Mouse (Mus musculus): Measurements from ENCODE around the gene Unkl. TPM values are rescaled to one million over a fixed set of nuclear protein-coding genes. Genes with fewer than 3 reads are reported as not detected.
"Not testable (repeated sequence)": the region's sequence is repeated elsewhere in the genome, so short reads cannot be mapped to it uniquely, and the experiment has no call there.

Gene Unkl
- total RNA-seq, 2 experiments from 2014 or later, result 8.4 to 9.6 TPM

DNA sequence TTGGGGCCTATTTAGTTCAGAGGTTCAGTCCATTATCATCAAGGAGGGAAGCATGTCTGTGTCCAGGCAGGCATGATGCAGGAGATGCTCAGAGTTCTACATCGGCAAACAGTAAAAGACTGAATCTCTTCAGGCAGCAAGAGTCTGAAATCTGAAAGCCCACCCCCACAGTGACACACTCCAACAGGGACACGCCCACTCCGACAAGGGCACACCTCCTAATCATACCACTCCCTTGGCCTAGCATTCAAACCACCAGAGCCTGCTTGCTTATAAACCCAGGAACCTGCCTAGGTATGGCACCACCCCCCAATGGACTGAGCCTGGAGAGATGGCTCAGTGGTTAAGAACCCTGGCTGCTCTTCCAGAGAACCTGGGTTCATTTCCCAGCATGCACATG lies 27.2 kb downstream of the Unkl start:
- intact Hi-C loops (cut with DNase I), result no loop called here
- no peak for DNase-seq (ENCODE audit: low spot score)

- DNase-seq (ENCODE audit: low spot score), result no peak
- intact Hi-C loops (cut with DNase I), result no loop called here
Observed at GRCm38 (mm10) chr17:25218967-25219366, 30.8 kb downstream of the Unkl start.

- no peak for DNase-seq (ENCODE audit: low spot score)
- intact Hi-C loops (cut with DNase I), result no loop called here
Observed at GRCm38 (mm10) chr17:25219492-25220295, 31.5 kb downstream of the Unkl start.

- intact Hi-C loops (cut with DNase I), result no loop called here
Observed at GRCm38 (mm10) chr17:25220746-25221145, 32.5 kb downstream of the Unkl start.

DNA sequence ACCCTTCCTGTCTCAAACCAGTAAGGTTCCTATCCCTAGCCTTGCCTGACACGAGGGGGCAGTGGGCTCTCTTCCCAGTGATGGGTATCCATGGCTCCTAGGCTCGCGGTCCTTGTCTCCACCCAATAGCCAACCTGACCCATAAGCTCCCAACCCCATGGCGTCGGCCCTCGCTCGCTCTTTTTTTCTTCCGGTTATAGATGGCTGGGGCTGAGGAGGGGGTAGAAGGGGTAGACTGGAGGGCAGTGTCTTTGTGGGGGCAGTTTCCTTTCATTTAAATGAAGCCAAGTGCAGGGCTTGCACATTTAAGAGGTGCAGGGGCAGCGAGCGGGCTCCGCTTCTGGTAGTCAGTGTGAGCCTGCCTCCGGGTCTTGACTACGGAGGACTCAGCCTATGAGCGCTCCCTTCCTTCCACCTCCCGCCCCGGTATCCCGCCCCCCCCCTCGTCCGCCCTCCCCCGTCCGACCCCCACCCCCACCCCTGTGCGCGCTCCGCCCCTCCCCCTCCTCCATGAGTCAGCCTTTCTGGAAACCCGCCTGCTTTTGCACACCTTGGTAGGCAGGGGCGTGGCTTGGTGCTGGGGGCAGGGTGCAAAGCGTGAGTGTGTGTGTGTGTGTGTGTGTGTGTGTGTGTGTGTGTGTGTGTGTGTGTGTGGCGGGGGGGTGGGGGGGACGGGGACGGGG lies 33.8 kb downstream of the Unkl start:
- intact Hi-C loops (cut with DNase I), result no loop called here
- no peak for DNase-seq (ENCODE audit: low spot score)

More at GRCm38 (mm10) chr17:25220746-25221145, 32.5 kb downstream of the Unkl start:
- no peak for DNase-seq (ENCODE audit: low spot score)

DNA sequence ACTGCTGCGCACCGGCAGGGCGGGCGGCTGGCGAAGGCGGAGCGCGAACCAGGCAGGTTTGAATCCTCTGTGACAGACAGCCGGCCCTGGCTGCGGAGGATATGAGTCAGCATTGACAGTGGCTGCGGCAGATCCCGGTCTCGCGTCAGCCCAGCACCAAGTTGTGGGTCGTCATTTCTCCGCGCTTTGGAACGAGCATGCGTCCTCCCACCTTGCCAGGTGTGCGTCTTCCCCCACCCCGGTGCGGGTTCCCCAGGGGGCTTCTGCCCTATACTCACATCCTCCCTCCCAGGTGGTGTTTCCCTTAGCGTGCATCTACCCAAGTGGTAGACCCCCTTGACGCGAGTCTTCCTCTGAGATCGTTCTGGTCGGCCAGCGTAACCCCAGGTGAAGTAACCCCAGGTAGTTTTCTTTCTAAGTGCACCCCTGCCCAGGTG lies 34.3 kb downstream of the Unkl start:
- DNase-seq (ENCODE audit: low spot score); intact Hi-C loops (cut with DNase I): not testable (repeated sequence)

DNA sequence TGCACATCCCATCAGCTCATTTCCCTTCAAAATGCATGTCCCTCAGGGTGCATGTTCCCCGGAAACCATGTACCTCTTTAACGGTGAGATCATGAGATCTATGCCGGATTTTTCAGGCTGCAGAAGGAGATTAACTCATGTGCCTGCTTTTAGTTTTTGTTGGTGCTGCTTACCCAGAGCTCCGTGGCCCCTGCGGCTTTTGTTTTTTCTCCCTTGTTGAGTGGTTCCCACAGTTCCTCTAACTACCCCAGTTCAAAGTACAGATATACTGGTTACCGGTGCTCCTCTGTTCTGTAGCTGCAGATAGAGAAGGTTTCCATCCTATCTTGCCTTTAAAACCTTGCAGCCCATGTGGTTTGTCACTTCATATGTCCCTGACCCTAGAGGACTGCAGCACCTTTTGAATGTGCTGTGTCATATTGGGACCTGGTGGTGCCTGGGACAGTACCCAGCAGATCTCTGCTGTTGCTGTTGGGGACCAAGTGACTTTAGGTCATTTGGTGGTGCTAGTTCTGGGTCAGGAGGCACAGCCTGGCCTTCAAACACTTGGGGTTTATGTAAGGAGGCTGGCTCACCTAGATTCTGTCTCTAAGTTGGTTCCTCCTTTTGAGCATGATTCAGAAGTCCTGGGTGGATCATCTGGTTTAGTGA lies 34.9 kb downstream of the Unkl start:
- intact Hi-C loops (cut with DNase I), result no loop called here
- DNase-seq (ENCODE audit: low spot score), result no peak

- DNase-seq (ENCODE audit: low spot score), result no peak
- intact Hi-C loops (cut with DNase I), result no loop called here
Observed at GRCm38 (mm10) chr17:25224586-25225222, 36.5 kb downstream of the Unkl start.

- intact Hi-C loops (cut with DNase I), result no loop called here
Observed at GRCm38 (mm10) chr17:25225659-25226058, 37.5 kb downstream of the Unkl start.

GRCm38 (mm10) chr17:25227991-25228390 lies 39.8 kb downstream of the Unkl start:
- intact Hi-C loops (cut with DNase I), result no loop called here
- no peak for DNase-seq (ENCODE audit: low spot score)

More at GRCm38 (mm10) chr17:25225659-25226058, 37.5 kb downstream of the Unkl start:
- no peak for DNase-seq (ENCODE audit: low spot score)

DNA sequence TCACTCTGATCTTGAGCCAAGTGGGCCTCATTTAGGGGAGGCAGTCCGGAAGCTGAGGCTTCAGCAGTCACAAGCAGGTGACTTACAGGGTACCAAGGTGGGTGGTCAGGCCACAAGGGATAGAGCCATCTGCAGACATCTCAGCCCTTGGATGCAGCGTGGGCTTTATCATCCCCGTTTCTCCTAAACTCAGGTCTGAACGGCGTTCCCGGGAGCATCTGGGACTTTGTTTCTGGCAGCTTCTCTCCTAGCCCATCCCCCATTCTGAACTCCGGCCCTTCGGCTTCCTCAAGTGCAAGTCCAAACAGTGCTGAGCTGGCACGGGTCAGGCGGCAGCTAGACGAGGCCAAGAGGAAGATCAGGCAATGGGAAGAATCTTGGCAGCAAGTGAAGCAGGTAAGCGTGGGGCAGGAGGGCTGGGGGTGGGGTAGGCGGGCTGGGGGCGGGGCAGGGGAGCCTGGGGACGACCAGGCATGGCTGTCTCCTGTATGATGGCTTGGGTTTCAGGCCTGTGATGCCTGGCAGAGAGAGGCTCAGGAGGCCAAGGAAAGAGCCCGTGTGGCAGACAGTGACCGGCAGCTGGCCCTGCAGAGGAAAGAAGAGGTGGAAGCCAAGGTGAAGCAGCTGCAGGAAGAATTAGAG lies 41.9 kb downstream of the Unkl start:
- DNase-seq (ENCODE audit: low spot score); intact Hi-C loops (cut with DNase I): not testable (repeated sequence)

GRCm38 (mm10) chr17:25230700-25231099 lies 42.5 kb downstream of the Unkl start:
- intact Hi-C loops (cut with DNase I), result no loop called here
- DNase-seq (ENCODE audit: low spot score), result no peak

GRCm38 (mm10) chr17:25231621-25232020 lies 43.4 kb downstream of the Unkl start:
- intact Hi-C loops (cut with DNase I); DNase-seq (ENCODE audit: low spot score): not testable (repeated sequence)

DNA sequence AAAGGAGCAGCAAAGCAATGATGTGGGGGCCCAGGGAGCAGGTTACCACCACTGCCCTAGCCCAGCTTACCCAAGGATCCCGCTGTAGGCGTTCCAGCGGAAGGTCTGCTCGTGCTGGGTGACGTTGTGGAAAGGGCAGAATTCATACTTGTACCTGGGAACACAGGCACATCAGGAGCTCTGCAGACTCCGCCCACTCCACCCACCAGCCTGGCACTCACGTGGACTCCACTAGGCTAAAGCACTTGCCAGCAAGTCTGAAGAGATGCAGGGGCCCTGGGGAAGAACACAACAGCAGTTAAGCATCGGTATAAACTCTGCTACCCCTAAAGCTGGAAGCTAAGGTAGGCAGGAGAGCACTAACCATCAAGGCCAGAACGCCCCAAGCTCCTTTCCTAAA lies 47.4 kb downstream of the Unkl start:
- no peak for DNase-seq (ENCODE audit: low spot score)
- intact Hi-C loops (cut with DNase I), result no loop called here

DNA sequence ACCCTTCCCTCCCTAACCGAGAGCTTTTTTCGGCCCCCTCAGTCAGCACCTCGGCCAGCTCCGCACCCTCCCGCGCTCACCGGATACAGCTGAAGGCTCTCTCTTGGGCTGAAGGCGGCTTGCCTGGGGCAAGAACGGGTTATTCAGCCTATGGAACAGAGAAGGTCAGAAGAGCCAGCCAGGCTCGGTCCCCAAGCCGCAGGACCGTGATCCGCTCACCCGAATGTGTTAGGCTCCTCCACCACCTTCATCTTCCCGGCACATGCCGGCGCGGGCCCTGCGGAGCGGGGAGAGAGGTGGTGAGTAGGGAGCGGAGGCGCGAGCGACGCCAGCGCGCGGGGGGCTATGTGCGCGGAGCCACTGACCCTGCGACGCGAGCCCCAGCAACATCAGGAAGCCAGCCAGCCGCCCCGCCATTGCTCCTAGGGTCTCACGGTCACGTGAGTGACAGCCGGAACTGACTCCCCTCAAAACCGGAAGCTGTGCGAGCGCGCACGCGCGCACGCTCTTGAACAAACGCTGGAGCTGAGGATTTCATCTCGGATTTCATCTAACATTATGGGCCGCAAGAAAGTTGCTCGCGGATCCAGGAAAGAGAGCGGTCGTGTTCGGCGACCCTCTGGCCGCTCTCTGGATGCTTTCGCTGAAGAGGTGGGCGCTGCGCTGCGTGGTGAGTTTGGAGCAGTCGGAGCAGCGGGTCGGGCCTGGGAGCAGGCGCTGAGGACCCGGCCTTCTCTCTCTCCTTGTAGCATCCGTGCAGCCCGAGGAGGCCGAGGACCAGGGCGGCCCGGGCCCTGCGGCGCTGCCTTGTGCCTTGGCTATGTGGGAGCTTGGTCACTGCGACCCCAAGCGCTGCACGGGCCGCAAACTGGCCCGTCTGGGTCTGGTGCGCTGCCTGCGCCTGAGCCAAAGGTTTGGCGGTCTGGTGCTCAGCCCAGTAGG lies 51.8 kb downstream of the Unkl start, which contains the start of the genes Gnptg and Tsr3:
Gnptg (minus strand) TSS at position 430 of the 942 bp plus-strand sequence.
Tsr3 (plus strand) TSS at position 476 of the 942 bp plus-strand sequence.
- intact Hi-C loops (cut with DNase I), result no loop called here
- DNase-seq (ENCODE audit: low spot score), result peak; percentile 68

GRCm38 (mm10) chr17:25243131-25243780 lies 55.1 kb downstream of the Unkl start:
- no peak for DNase-seq (ENCODE audit: low spot score)
- intact Hi-C loops (cut with DNase I), result no loop called here

DNA sequence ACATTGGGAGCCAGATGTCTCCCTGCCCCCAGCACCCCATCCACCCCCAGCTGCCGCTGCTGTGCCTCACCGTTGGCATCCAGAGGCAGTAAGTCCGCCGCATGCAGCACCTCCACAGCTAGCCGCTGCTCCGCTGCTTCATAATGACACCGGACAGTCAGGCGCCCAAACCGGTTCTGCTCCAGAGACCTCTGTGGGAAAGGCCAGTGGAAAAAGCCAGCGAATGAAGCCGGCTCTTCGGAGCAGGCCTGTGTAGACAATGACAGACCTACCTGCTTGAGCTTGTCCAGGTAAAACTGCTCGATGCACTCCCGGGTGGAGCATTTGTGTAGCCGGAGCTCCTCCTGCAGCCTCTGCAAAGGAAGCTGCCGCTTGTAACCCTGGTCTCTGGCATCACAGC lies 56.0 kb downstream of the Unkl start:
- DNase-seq (ENCODE audit: low spot score), result no peak
- intact Hi-C loops (cut with DNase I), result no loop called here

All from heart, postnatal 25 days (tissue).